Mouse (Mus musculus) liver, embryonic 12.5 days (tissue): ENCODE data around the gene Mkln1. TPM values are rescaled to one million over a fixed set of nuclear protein-coding genes. Genes with fewer than 3 reads are reported as not detected.

Experiments
- ATAC-seq: fragments of 200-750 bp; cut with Nextera tagmentation; 2 replicates; pipeline ENCODE4 v1.8.0; 2017; ENCODE audit warnings: moderate number of reproducible peaks, mild to moderate bottlenecking, moderate library complexity
- H3K27ac ChIP-seq: fragments of 300-500 bp; sonication (generic); 2 replicates; pipeline ENCODE4 v1.5.1; 2016; ENCODE audit warnings: mild to moderate bottlenecking
- H3K27me3 ChIP-seq: fragments of 300-500 bp; sonication (generic); replicated peaks from 2 replicates; pipeline ENCODE4 v1.6.1; 2016; ENCODE audit warnings: mild to moderate bottlenecking, moderate library complexity
- H3K36me3 ChIP-seq: fragments of 300-500 bp; sonication (generic); 2 replicates; pipeline ENCODE4 v1.6.1; 2016; ENCODE audit warnings: mild to moderate bottlenecking, moderate library complexity
- H3K4me1 ChIP-seq: fragments of 300-500 bp; sonication (generic); 2 replicates; pipeline ENCODE4 v1.6.1; 2016
- H3K4me2 ChIP-seq: fragments of 300-500 bp; sonication (generic); 2 replicates; pipeline ENCODE4 v1.6.1; 2016; ENCODE audit warnings: mild to moderate bottlenecking, moderate library complexity
- H3K4me3 ChIP-seq: fragments of 300-500 bp; sonication (generic); 2 replicates; pipeline ENCODE4 v1.5.1; 2016; ENCODE audit warnings: mild to moderate bottlenecking, moderate library complexity
- H3K9ac ChIP-seq: fragments of 300-500 bp; sonication (generic); 2 replicates; pipeline ENCODE4 v1.6.1; 2016; ENCODE audit warnings: mild to moderate bottlenecking, moderate library complexity
- H3K9me3 ChIP-seq: fragments of 300-500 bp; sonication (generic); replicated peaks from 2 replicates; pipeline ENCODE4 v1.6.1; 2016; ENCODE audit warnings: mild to moderate bottlenecking, moderate library complexity
- WGBS: fragments of 180-500 bp; shearing (Covaris S2); methylation state at CpG from one replicate; pipeline ENCODE4 v1.1.7; 2016; ENCODE audit not compliant: insufficient replicate concordance; 5-methylcytosine and 5-hydroxymethylcytosine counted together
- polyA plus RNA-seq: library from polyadenylated mRNA; unstranded; fragments of >200 nt; fragmentation: Nextera tagmentation; extraction: Ambion mirVana; gene quantifications from 2 replicates; pipeline ENCODE4 v1.2.1, GENCODE M21; 2016

Gene Mkln1
- polyA plus RNA-seq, 1 experiment from 2014 or later = 175 TPM

- Histone ChIP-seq H3K9me3 (no peaks in the 10 kb centered on the region), H3K36me3 (no peaks in the 10 kb centered on the region), H3K4me1 (peaks cover 65% of the 10 kb centered on the region), H3K4me3 (no peak overlapping the region), H3K27me3 (no peaks in the 10 kb centered on the region), H3K9ac (no peak overlapping the region), H3K27ac (no peak overlapping the region), H3K4me2 (no peak overlapping the region; the same call in 1 of the 2 replicates)
- peak; percentile 61; the same call in 1 of the 2 replicates for ATAC-seq
- 26% methylated on average over 1 of the region's 1 CpGs for WGBS
These were observed 12.5 kb downstream of the Mkln1 start for GRCm38 (mm10) chr6:31411017-31411416.

- Histone ChIP-seq H3K4me3 (no peak overlapping the region), H3K9ac (no peak overlapping the region), H3K4me2 (no peak overlapping the region), H3K9me3 (no peaks in the 10 kb centered on the region), H3K36me3 (no peaks in the 10 kb centered on the region), H3K27ac (no peak overlapping the region), H3K4me1 (peaks cover 59% of the 10 kb centered on the region), H3K27me3 (no peaks in the 10 kb centered on the region)
- ATAC-seq = peak; percentile 62; the same call in 1 of the 2 replicates
These were observed 14.0 kb downstream of the Mkln1 start for GRCm38 (mm10) chr6:31412487-31412886.

DNA sequence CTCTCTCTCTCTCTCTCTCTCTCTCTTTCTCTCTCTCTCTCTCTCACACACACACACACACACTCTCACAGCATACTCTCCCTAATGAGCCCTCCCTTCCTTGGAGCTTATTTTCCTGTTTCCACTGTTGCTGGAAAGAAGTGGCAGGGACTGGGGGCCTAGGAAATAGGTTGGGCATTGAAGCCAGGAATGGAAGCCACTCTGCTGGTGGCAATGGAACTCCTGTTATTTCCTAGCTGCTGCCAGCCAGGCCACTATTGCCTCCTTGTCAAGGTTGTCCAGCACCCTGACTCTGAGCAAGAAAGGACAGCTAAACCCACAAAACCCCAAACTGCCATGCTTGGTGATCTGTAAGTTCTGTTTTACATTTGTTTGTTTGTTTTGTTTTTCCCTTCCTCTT lies 15.0 kb downstream of the Mkln1 start:
- H3K4me1 ChIP-seq = peaks cover 50% of the 10 kb centered on the region
- ATAC-seq = no peak
- no peaks in the 10 kb centered on the region for H3K27me3 ChIP-seq
- no peaks in the 10 kb centered on the region for H3K36me3 ChIP-seq
- H3K9me3 ChIP-seq = no peaks in the 10 kb centered on the region
- no peak overlapping the region for H3K9ac ChIP-seq
- H3K27ac ChIP-seq = no peak overlapping the region
- no peak overlapping the region for H3K4me3 ChIP-seq
- no peak overlapping the region for H3K4me2 ChIP-seq

DNA sequence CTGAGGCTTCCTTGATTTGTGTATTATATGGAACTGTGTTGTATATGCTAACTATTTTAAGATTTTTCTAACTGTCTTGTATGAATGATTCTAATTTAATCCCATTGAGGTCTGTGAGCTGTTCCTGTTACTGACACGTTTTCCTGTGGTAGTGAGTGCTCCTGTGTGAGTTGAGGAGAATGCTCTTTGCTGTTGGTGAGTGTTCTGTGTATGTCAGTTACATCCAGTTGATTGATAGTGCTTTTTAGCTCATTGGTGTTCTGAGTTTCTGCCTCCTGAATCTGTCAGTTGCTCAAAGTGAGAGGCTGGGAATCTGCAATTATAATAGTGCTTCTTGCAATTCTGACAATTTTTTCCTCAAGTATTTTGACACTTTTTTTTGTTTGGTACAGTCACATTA lies 15.8 kb downstream of the Mkln1 start:
- H3K27ac ChIP-seq = no peak overlapping the region
- 18% methylated on average over 1 of the region's 1 CpGs for WGBS
- no peak overlapping the region for H3K4me2 ChIP-seq
- H3K9me3 ChIP-seq = no peaks in the 10 kb centered on the region
- peaks cover 45% of the 10 kb centered on the region for H3K4me1 ChIP-seq
- H3K36me3 ChIP-seq = peaks cover 2% of the 10 kb centered on the region; the same call in 1 of the 2 replicates
- H3K27me3 ChIP-seq = no peaks in the 10 kb centered on the region
- no peak for ATAC-seq
- no peak overlapping the region for H3K9ac ChIP-seq
- H3K4me3 ChIP-seq = no peak overlapping the region

DNA sequence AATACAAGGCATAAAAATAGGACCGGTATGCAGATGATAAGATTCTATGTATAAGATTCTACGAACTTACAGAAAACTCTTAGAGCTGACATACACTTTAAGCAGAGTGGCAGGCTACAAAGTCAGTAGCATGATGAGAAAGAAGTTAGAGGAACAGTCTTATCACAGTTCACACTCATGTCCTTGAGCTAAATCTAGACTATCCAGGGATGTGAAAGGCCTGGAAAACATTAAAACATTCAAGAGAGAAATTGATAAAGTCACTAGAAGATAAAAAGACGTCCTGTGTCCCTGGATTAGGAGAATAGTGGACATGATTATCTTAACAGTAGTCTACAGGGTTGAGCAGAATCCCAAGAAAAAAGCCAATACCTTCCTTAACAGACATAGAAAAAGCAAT lies 26.9 kb downstream of the Mkln1 start:
- H3K27ac ChIP-seq = no peak overlapping the region
- H3K9ac ChIP-seq = no peak overlapping the region
- peaks cover 16% of the 10 kb centered on the region for H3K4me1 ChIP-seq
- H3K4me3 ChIP-seq = no peak overlapping the region
- no peaks in the 10 kb centered on the region for H3K9me3 ChIP-seq
- 33% methylated on average over 3 of the region's 3 CpGs for WGBS
- peaks cover 46% of the 10 kb centered on the region for H3K36me3 ChIP-seq
- ATAC-seq = peak; percentile 63; the same call in 1 of the 2 replicates
- H3K27me3 ChIP-seq = no peaks in the 10 kb centered on the region
- H3K4me2 ChIP-seq = no peak overlapping the region

DNA sequence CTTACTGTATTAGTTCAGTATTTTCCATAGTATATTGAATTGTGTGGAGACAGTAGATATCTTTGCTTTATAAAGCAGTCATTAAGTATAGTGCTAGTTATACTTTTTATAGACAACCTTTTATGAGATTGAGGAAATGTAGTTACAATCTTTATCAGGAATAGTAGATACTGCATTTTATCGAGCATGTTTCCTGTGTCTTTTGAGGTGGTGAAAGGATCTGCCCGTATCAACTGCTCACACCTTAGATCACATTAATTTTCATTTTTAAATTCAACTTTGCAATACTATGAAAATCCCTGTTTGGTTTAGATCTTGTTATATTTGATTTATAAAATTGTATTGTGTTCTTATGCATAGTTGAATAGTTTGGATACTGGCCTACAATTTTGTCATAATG lies 38.7 kb downstream of the Mkln1 start:
- no peaks in the 10 kb centered on the region for H3K4me1 ChIP-seq
- H3K4me2 ChIP-seq = no peak overlapping the region
- 57% methylated on average over 2 of the region's 2 CpGs for WGBS
- no peak overlapping the region for H3K27ac ChIP-seq
- H3K27me3 ChIP-seq = no peaks in the 10 kb centered on the region
- H3K9ac ChIP-seq = no peak overlapping the region
- ATAC-seq = no peak
- no peak overlapping the region for H3K4me3 ChIP-seq
- H3K9me3 ChIP-seq = no peaks in the 10 kb centered on the region
- peaks cover 42% of the 10 kb centered on the region for H3K36me3 ChIP-seq

DNA sequence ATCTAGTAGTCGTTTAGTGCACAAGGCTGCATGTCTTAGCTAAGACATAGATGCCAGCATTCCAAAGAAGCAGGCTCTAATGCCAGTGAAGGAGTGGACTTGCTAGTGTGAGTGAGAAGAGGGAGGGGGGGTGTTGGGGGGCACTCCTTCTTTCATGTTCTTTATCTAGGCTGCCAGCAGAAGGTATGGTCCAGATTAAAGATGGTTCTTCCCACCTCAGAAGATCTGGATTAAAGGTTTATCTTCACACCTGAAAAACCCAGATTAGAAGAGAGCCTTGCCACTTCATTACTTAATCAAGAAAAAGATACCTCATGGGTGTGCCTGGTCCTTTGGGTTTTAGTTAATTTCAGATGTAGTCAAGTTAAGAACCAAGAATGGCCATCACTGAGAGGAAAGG lies 46.7 kb downstream of the Mkln1 start:
- Histone ChIP-seq H3K27ac (no peak overlapping the region), H3K27me3 (no peaks in the 10 kb centered on the region), H3K4me1 (peaks cover 14% of the 10 kb centered on the region), H3K4me2 (no peak overlapping the region), H3K9me3 (no peaks in the 10 kb centered on the region), H3K9ac (no peak overlapping the region), H3K4me3 (no peak overlapping the region), H3K36me3 (peaks cover 40% of the 10 kb centered on the region)
- WGBS = 76% methylated on average over 1 of the region's 1 CpGs
- no peak for ATAC-seq

GRCm38 (mm10) chr6:31453735-31454134 lies 55.2 kb downstream of the Mkln1 start:
- Histone ChIP-seq H3K9me3 (no peaks in the 10 kb centered on the region), H3K4me2 (no peak overlapping the region), H3K27ac (no peak overlapping the region), H3K4me3 (no peak overlapping the region), H3K27me3 (no peaks in the 10 kb centered on the region), H3K36me3 (peaks cover 55% of the 10 kb centered on the region), H3K9ac (no peak overlapping the region), H3K4me1 (no peaks in the 10 kb centered on the region)
- no peak for ATAC-seq

GRCm38 (mm10) chr6:31455376-31455775 lies 56.8 kb downstream of the Mkln1 start:
- Histone ChIP-seq H3K36me3 (peaks cover 57% of the 10 kb centered on the region), H3K9ac (no peak overlapping the region), H3K4me3 (no peak overlapping the region), H3K27ac (no peak overlapping the region), H3K27me3 (no peaks in the 10 kb centered on the region), H3K4me2 (no peak overlapping the region), H3K9me3 (no peaks in the 10 kb centered on the region), H3K4me1 (no peaks in the 10 kb centered on the region)
- WGBS = 89% methylated on average over 2 of the region's 2 CpGs
- ATAC-seq = no peak

DNA sequence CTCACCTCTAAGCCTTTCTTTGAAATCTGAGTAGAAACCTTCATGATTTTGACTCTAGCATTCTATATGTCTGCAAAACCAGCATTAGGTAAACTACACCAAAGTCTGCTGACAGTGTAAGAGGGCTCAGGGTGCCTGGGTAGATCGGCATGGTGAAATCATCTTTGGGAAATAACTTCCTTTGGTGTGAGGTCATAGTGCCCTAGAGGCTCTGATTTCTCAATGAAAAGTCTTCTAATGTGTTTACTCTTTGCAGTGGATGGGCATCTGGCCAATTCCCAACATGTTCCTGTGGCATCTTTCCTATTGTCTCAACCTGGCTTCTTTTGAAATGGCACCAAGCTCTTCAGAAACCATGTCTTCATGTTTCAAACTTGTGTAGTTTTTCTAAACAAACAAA lies 58.5 kb downstream of the Mkln1 start:
- Histone ChIP-seq H3K36me3 (peaks cover 60% of the 10 kb centered on the region), H3K9me3 (no peaks in the 10 kb centered on the region), H3K27ac (no peak overlapping the region), H3K9ac (no peak overlapping the region), H3K4me2 (no peak overlapping the region), H3K4me1 (no peaks in the 10 kb centered on the region), H3K27me3 (no peaks in the 10 kb centered on the region), H3K4me3 (no peak overlapping the region)
- ATAC-seq = no peak
- 89% methylated on average over 1 of the region's 1 CpGs for WGBS

GRCm38 (mm10) chr6:31469431-31469830 lies 70.9 kb downstream of the Mkln1 start:
- no peak overlapping the region for H3K4me3 ChIP-seq
- H3K27me3 ChIP-seq = no peaks in the 10 kb centered on the region
- 92% methylated on average over 6 of the region's 6 CpGs for WGBS
- H3K4me2 ChIP-seq = no peak overlapping the region
- no peaks in the 10 kb centered on the region for H3K9me3 ChIP-seq
- H3K27ac ChIP-seq = no peak overlapping the region
- no peak for ATAC-seq
- H3K9ac ChIP-seq = no peak overlapping the region
- no peaks in the 10 kb centered on the region for H3K4me1 ChIP-seq
- H3K36me3 ChIP-seq = peaks cover 53% of the 10 kb centered on the region

DNA sequence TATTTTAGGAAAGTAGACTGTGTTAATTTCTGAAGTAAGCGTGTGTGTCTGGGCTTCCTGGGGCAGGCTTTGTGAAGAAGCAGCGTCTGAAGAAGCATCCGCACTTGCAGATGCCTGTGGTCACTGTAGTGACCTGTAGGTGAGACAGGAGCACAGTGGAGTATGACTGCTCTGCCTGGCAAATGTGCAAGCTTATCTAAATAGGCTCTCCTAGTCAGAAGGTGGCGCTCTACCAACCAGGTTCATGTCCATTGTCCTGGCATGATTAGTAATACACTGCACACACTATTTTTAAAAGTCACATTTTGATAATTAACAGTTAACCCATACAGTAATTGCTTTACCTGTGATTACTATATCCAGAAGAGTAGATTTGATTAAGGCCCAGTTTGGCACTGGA lies 79.7 kb downstream of the Mkln1 start:
- no peak for ATAC-seq
- Histone ChIP-seq H3K9me3 (no peaks in the 10 kb centered on the region), H3K9ac (no peak overlapping the region), H3K27me3 (no peaks in the 10 kb centered on the region), H3K27ac (no peak overlapping the region), H3K4me2 (no peak overlapping the region), H3K4me1 (no peaks in the 10 kb centered on the region), H3K4me3 (no peak overlapping the region), H3K36me3 (peaks cover 59% of the 10 kb centered on the region)
- WGBS = 79% methylated on average over 4 of the region's 4 CpGs

- no peak overlapping the region for H3K27ac ChIP-seq
- H3K9ac ChIP-seq = no peak overlapping the region
- no peak for ATAC-seq
- no peak overlapping the region for H3K4me3 ChIP-seq
- no peaks in the 10 kb centered on the region for H3K9me3 ChIP-seq
- 87% methylated on average over 4 of the region's 4 CpGs for whole genome bisulfite sequencing
- no peaks in the 10 kb centered on the region for H3K27me3 ChIP-seq
- no peaks in the 10 kb centered on the region for H3K4me1 ChIP-seq
- H3K4me2 ChIP-seq = no peak overlapping the region
- peaks cover 46% of the 10 kb centered on the region for H3K36me3 ChIP-seq
These were observed 81.5 kb downstream of the Mkln1 start for GRCm38 (mm10) chr6:31480008-31480407.
